Mouse (Mus musculus) adrenal gland, postnatal 10 days (tissue): Measurements from ENCODE around the gene Pgpep1l. TPM values are rescaled to one million over a fixed set of nuclear protein-coding genes. Genes with fewer than 3 reads are reported as not detected.
"Not testable (repeated sequence)": the region's sequence is repeated elsewhere in the genome, so short reads cannot be mapped to it uniquely, and the experiment has no call there.

ENCODE experiments used
- DNase-seq: peaks from one replicate; pipeline ENCODE4 v3.0.0; 2021; ENCODE audit warnings: mixed read lengths
- long read RNA-seq, 2 experiments: library from polyadenylated mRNA; stranded (forward); transcript quantifications; one replicate each; pipeline ENCODE4 v2.0.0; 2021
- total RNA-seq, 2 experiments: library from RNA; stranded (reverse); gene quantifications; 2 replicates each; pipeline ENCODE4 v1.2.3; 2021

The Pgpep1l gene
- 1 to 10 TPM in 1 of 2 experiments, under 1 TPM in 1; 0.48 to 1.2 TPM for total RNA-seq
- long read RNA-seq, experiment 1, partial matches to known transcripts: 0 of 1 reads
- long read RNA-seq, experiment 1, other reads (novel, unspliced or antisense): 1 of 1 reads
- long read RNA-seq, experiment 2: 0 reads

GRCm38 (mm10) chr7:68264028-68264453, at the start of gene Pgpep1l:
Pgpep1l (minus strand) TSS chr7:68264233.
- DNase-seq: peak; percentile 56

GRCm38 (mm10) chr7:68313038-68313782, 49.2 kb upstream of the Pgpep1l start:
- DNase-seq: no peak

GRCm38 (mm10) chr7:68312395-68312794, 48.4 kb upstream of the Pgpep1l start:
- DNase-seq: no peak

GRCm38 (mm10) chr7:68311469-68311868, 47.4 kb upstream of the Pgpep1l start:
- DNase-seq: no peak

GRCm38 (mm10) chr7:68306756-68307155, 42.7 kb upstream of the Pgpep1l start:
- no peak for DNase-seq

GRCm38 (mm10) chr7:68305781-68306575, 41.9 kb upstream of the Pgpep1l start:
- no peak for DNase-seq

- DNase-seq: no peak
Measured at GRCm38 (mm10) chr7:68303685-68304084, 39.7 kb upstream of the Pgpep1l start.

GRCm38 (mm10) chr7:68302586-68303433, 38.8 kb upstream of the Pgpep1l start:
- DNase-seq: peak; percentile 77

GRCm38 (mm10) chr7:68301160-68301559, 37.1 kb upstream of the Pgpep1l start:
- DNase-seq: no peak

- DNase-seq: no peak
Measured at GRCm38 (mm10) chr7:68298381-68299076, 34.5 kb upstream of the Pgpep1l start.

- DNase-seq: no peak
Measured at GRCm38 (mm10) chr7:68296487-68296886, 32.5 kb upstream of the Pgpep1l start.

GRCm38 (mm10) chr7:68293997-68294789, 30.2 kb upstream of the Pgpep1l start:
- DNase-seq: no peak

GRCm38 (mm10) chr7:68291603-68292002, 27.6 kb upstream of the Pgpep1l start:
- DNase-seq: no peak

GRCm38 (mm10) chr7:68289081-68289480, 25.0 kb upstream of the Pgpep1l start:
- DNase-seq: no peak

- DNase-seq: not testable (repeated sequence)
Measured at GRCm38 (mm10) chr7:68288000-68288399, 24.0 kb upstream of the Pgpep1l start.

GRCm38 (mm10) chr7:68287582-68287981, 23.5 kb upstream of the Pgpep1l start:
- DNase-seq: no peak

- no peak for DNase-seq
Measured at GRCm38 (mm10) chr7:68286526-68287481, 22.8 kb upstream of the Pgpep1l start.

- DNase-seq: no peak
Measured at GRCm38 (mm10) chr7:68285851-68286298, 21.8 kb upstream of the Pgpep1l start.

- DNase-seq: no peak
Measured at GRCm38 (mm10) chr7:68283776-68284175, 19.7 kb upstream of the Pgpep1l start.
